Mouse (Mus musculus) spleen, adult 2 months (tissue): Measurements from ENCODE around the gene Pmvk.

Experiments used
- CTCF ChIP-seq: fragments of 200-500 bp; IDR thresholded peaks from 2 replicates; pipeline ENCODE4 v1.5.1; 2011; ENCODE audit warnings: mild to moderate bottlenecking, inconsistent platforms; ENCODE audit not compliant: insufficient read depth, insufficient read length, insufficient replicate concordance; ENCODE audit errors: extremely low read depth
- POLR2A ChIP-seq: fragments of 200-500 bp; IDR thresholded peaks from 2 replicates; pipeline ENCODE4 v1.6.1; 2011; ENCODE audit warnings: low read depth, low read length, inconsistent platforms

- TF ChIP-seq POLR2A (no peak), CTCF (no peak)
Observed at GRCm38 (mm10) chr3:89511400-89511799, 57.1 kb downstream of the Pmvk start.
